Mouse (Mus musculus): Measurements from ENCODE around the gene Ulk3. TPM values are rescaled to one million over a fixed set of nuclear protein-coding genes. Genes with fewer than 3 reads are reported as not detected.

Ulk3 gene
- total and polyA plus RNA-seq, 3 experiments: 3.3 to 14.3 (median 10.5) TPM

- no peak for ATAC-seq (ENCODE audit: extremely low read depth, insufficient number of reproducible peaks, low FRiP score, poor library complexity, severe bottlenecking)
Measured at GRCm38 (mm10) chr9:57564609-57565008, 24.6 kb upstream of the Ulk3 start.

GRCm38 (mm10) chr9:57565741-57566221 is 23.5 kb upstream of the Ulk3 start:
- H3K4me3 ChIP-seq (ENCODE audit: low read depth, low read length): no peak overlapping the region
- H3K27me3 ChIP-seq (ENCODE audit: insufficient read depth, low read length): no peaks in the 10 kb centered on the region
- TF ChIP-seq CTCF (IDR thresholded peaks at IDR 0.05; ENCODE audit: low read depth, low read length) (no peak), TAL1 (conservative IDR thresholded peaks at IDR 0.05; ENCODE audit: low read depth, low read length) (no peak), GATA2 (IDR thresholded peaks at IDR 0.05; ENCODE audit: borderline replicate concordance, low read depth, low read length) (no peak), GATA1 (IDR thresholded peaks at IDR 0.05; ENCODE audit: borderline replicate concordance, low read length) (no peak), POLR2AphosphoS5 (IDR thresholded peaks at IDR 0.05; ENCODE audit: insufficient replicate concordance, low read depth, low read length) (no peak)
- DNase-seq (ENCODE audit: low spot score) (no peak), ATAC-seq (ENCODE audit: extremely low read depth, insufficient number of reproducible peaks, low FRiP score, poor library complexity, severe bottlenecking) (no peak)
- H3K4me1 ChIP-seq (ENCODE audit: insufficient read depth, low read depth, low read length): peaks cover 27% of the 10 kb centered on the region
- no peaks in the 10 kb centered on the region for H3K9me3 ChIP-seq (replicated peaks)
- H3K36me3 ChIP-seq (replicated peaks): peaks cover 72% of the 10 kb centered on the region

More at GRCm38 (mm10) chr9:57564609-57565008, 24.6 kb upstream of the Ulk3 start:
- peaks cover 62% of the 10 kb centered on the region for H3K36me3 ChIP-seq (replicated peaks)
- H3K4me3 ChIP-seq (ENCODE audit: low read depth, low read length): no peak overlapping the region
- H3K9me3 ChIP-seq (replicated peaks): no peaks in the 10 kb centered on the region
- TF ChIP-seq CTCF (IDR thresholded peaks at IDR 0.05; ENCODE audit: low read depth, low read length) (no peak), GATA2 (IDR thresholded peaks at IDR 0.05; ENCODE audit: borderline replicate concordance, low read depth, low read length) (no peak), GATA1 (IDR thresholded peaks at IDR 0.05; ENCODE audit: borderline replicate concordance, low read length) (no peak), POLR2AphosphoS5 (IDR thresholded peaks at IDR 0.05; ENCODE audit: insufficient replicate concordance, low read depth, low read length) (no peak), TAL1 (conservative IDR thresholded peaks at IDR 0.05; ENCODE audit: low read depth, low read length) (no peak)
- H3K4me1 ChIP-seq (ENCODE audit: insufficient read depth, low read depth, low read length): peaks cover 32% of the 10 kb centered on the region
- no peaks in the 10 kb centered on the region for H3K27me3 ChIP-seq (ENCODE audit: insufficient read depth, low read length)
- no peak for DNase-seq (ENCODE audit: low spot score)

- Histone ChIP-seq H3K36me3 (replicated peaks) (peaks cover 78% of the 10 kb centered on the region), H3K4me3 (ENCODE audit: low read depth, low read length) (no peak overlapping the region), H3K9me3 (replicated peaks) (no peaks in the 10 kb centered on the region), H3K27me3 (ENCODE audit: insufficient read depth, low read length) (no peaks in the 10 kb centered on the region), H3K4me1 (ENCODE audit: insufficient read depth, low read depth, low read length) (peaks cover 21% of the 10 kb centered on the region)
- no peak for DNase-seq (ENCODE audit: low spot score)
- TF ChIP-seq GATA2 (IDR thresholded peaks at IDR 0.05; ENCODE audit: borderline replicate concordance, low read depth, low read length) (no peak), GATA1 (IDR thresholded peaks at IDR 0.05; ENCODE audit: borderline replicate concordance, low read length) (no peak), POLR2AphosphoS5 (IDR thresholded peaks at IDR 0.05; ENCODE audit: insufficient replicate concordance, low read depth, low read length) (no peak), CTCF (IDR thresholded peaks at IDR 0.05; ENCODE audit: low read depth, low read length) (no peak), TAL1 (conservative IDR thresholded peaks at IDR 0.05; ENCODE audit: low read depth, low read length) (no peak)
- no peak for ATAC-seq (ENCODE audit: extremely low read depth, insufficient number of reproducible peaks, low FRiP score, poor library complexity, severe bottlenecking)
Measured at GRCm38 (mm10) chr9:57566846-57567245, 22.4 kb upstream of the Ulk3 start.

GRCm38 (mm10) chr9:57568500-57568899 is 20.8 kb upstream of the Ulk3 start:
- H3K36me3 ChIP-seq (replicated peaks): peaks cover 81% of the 10 kb centered on the region
- TF ChIP-seq GATA2 (IDR thresholded peaks at IDR 0.05; ENCODE audit: borderline replicate concordance, low read depth, low read length) (no peak), CTCF (IDR thresholded peaks at IDR 0.05; ENCODE audit: low read depth, low read length) (no peak), POLR2AphosphoS5 (IDR thresholded peaks at IDR 0.05; ENCODE audit: insufficient replicate concordance, low read depth, low read length) (no peak), TAL1 (conservative IDR thresholded peaks at IDR 0.05; ENCODE audit: low read depth, low read length) (no peak), GATA1 (IDR thresholded peaks at IDR 0.05; ENCODE audit: borderline replicate concordance, low read length) (no peak)
- no peak for ATAC-seq (ENCODE audit: extremely low read depth, insufficient number of reproducible peaks, low FRiP score, poor library complexity, severe bottlenecking)
- peaks cover 8% of the 10 kb centered on the region for H3K4me1 ChIP-seq (ENCODE audit: insufficient read depth, low read depth, low read length)
- no peak for DNase-seq (ENCODE audit: low spot score)
- H3K27me3 ChIP-seq (ENCODE audit: insufficient read depth, low read length): no peaks in the 10 kb centered on the region
- H3K9me3 ChIP-seq (replicated peaks): no peaks in the 10 kb centered on the region
- no peak overlapping the region for H3K4me3 ChIP-seq (ENCODE audit: low read depth, low read length)

- TF ChIP-seq GATA2 (IDR thresholded peaks at IDR 0.05; ENCODE audit: borderline replicate concordance, low read depth, low read length): no peak
- TF ChIP-seq POLR2AphosphoS5 (IDR thresholded peaks at IDR 0.05; ENCODE audit: insufficient replicate concordance, low read depth, low read length): no peak
- TF ChIP-seq CTCF (IDR thresholded peaks at IDR 0.05; ENCODE audit: low read depth, low read length): no peak
- no peak for TF ChIP-seq GATA1 (IDR thresholded peaks at IDR 0.05; ENCODE audit: borderline replicate concordance, low read length)
- TF ChIP-seq TAL1 (conservative IDR thresholded peaks at IDR 0.05; ENCODE audit: low read depth, low read length): no peak
- no peak for ATAC-seq (ENCODE audit: extremely low read depth, insufficient number of reproducible peaks, low FRiP score, poor library complexity, severe bottlenecking)
- Histone ChIP-seq H3K36me3 (replicated peaks) (peaks cover 82% of the 10 kb centered on the region), H3K4me1 (ENCODE audit: insufficient read depth, low read depth, low read length) (peaks cover 12% of the 10 kb centered on the region; the same call in 1 of the 2 replicates), H3K9me3 (replicated peaks) (no peaks in the 10 kb centered on the region), H3K4me3 (ENCODE audit: low read depth, low read length) (no peak overlapping the region), H3K27me3 (ENCODE audit: insufficient read depth, low read length) (no peaks in the 10 kb centered on the region)
- no peak for DNase-seq (ENCODE audit: low spot score)
Measured at GRCm38 (mm10) chr9:57574397-57574796, 14.9 kb upstream of the Ulk3 start.

GRCm38 (mm10) chr9:57575577-57575976 is 13.7 kb upstream of the Ulk3 start:
- Histone ChIP-seq H3K4me3 (ENCODE audit: low read depth, low read length) (no peak overlapping the region), H3K9me3 (replicated peaks) (no peaks in the 10 kb centered on the region), H3K4me1 (ENCODE audit: insufficient read depth, low read depth, low read length) (peaks cover 12% of the 10 kb centered on the region; the same call in 1 of the 2 replicates), H3K27me3 (ENCODE audit: insufficient read depth, low read length) (no peaks in the 10 kb centered on the region), H3K36me3 (replicated peaks) (peaks cover 85% of the 10 kb centered on the region)
- ATAC-seq (ENCODE audit: extremely low read depth, insufficient number of reproducible peaks, low FRiP score, poor library complexity, severe bottlenecking) (no peak), DNase-seq (ENCODE audit: low spot score) (no peak)
- TF ChIP-seq GATA2 (IDR thresholded peaks at IDR 0.05; ENCODE audit: borderline replicate concordance, low read depth, low read length): no peak
- TF ChIP-seq CTCF (IDR thresholded peaks at IDR 0.05; ENCODE audit: low read depth, low read length): no peak
- no peak for TF ChIP-seq TAL1 (conservative IDR thresholded peaks at IDR 0.05; ENCODE audit: low read depth, low read length)
- TF ChIP-seq GATA1 (IDR thresholded peaks at IDR 0.05; ENCODE audit: borderline replicate concordance, low read length): no peak

Data from G1E (cell line).